Mouse (Mus musculus) layer of hippocampus, adult 9-10 months (tissue): Measurements from ENCODE around the gene Eva1c.

Experiments used
- DNase-seq: peaks from one replicate; pipeline ENCODE4 v3.0.0; 2022; ENCODE audit warnings: low spot score

Gene Eva1c

GRCm38 (mm10) chr16:90826041-90826440 lies 478 bp upstream of the Eva1c start:
- DNase-seq = no peak

GRCm38 (mm10) chr16:90827498-90827897 lies 979 bp downstream of the Eva1c start:
- DNase-seq = no peak

GRCm38 (mm10) chr16:90829136-90829535 lies 2.6 kb downstream of the Eva1c start:
- DNase-seq = no peak

- peak; percentile 26 for DNase-seq
Observed at GRCm38 (mm10) chr16:90829894-90830685, 3.6 kb downstream of the Eva1c start.

- peak; percentile 6 for DNase-seq
Observed at GRCm38 (mm10) chr16:90830686-90831439, 4.3 kb downstream of the Eva1c start.

GRCm38 (mm10) chr16:90831676-90832075 lies 5.2 kb downstream of the Eva1c start:
- DNase-seq = no peak

GRCm38 (mm10) chr16:90832495-90832894 lies 6.0 kb downstream of the Eva1c start:
- DNase-seq = no peak

GRCm38 (mm10) chr16:90833041-90833791 lies 6.7 kb downstream of the Eva1c start:
- DNase-seq = no peak

- DNase-seq = no peak
Observed at GRCm38 (mm10) chr16:90837431-90837830, 10.9 kb downstream of the Eva1c start.

GRCm38 (mm10) chr16:90842164-90842563 lies 15.6 kb downstream of the Eva1c start:
- no peak for DNase-seq

- DNase-seq = no peak
Observed at GRCm38 (mm10) chr16:90845038-90845437, 18.5 kb downstream of the Eva1c start.

GRCm38 (mm10) chr16:90845591-90845990 lies 19.1 kb downstream of the Eva1c start:
- DNase-seq = no peak

- DNase-seq = no peak
Observed at GRCm38 (mm10) chr16:90848697-90849096, 22.2 kb downstream of the Eva1c start.

- no peak for DNase-seq
Observed at GRCm38 (mm10) chr16:90849262-90849661, 22.7 kb downstream of the Eva1c start.

- DNase-seq = no peak
Observed at GRCm38 (mm10) chr16:90850881-90851280, 24.4 kb downstream of the Eva1c start.

- DNase-seq = no peak
Observed at GRCm38 (mm10) chr16:90851621-90852334, 25.3 kb downstream of the Eva1c start.

- DNase-seq = no peak
Observed at GRCm38 (mm10) chr16:90856552-90857200, 30.2 kb downstream of the Eva1c start.

- no peak for DNase-seq
Observed at GRCm38 (mm10) chr16:90858206-90858605, 31.7 kb downstream of the Eva1c start.

GRCm38 (mm10) chr16:90863036-90863435 lies 36.5 kb downstream of the Eva1c start:
- DNase-seq = no peak

- DNase-seq = no peak
Observed at GRCm38 (mm10) chr16:90863468-90864046, 37.0 kb downstream of the Eva1c start.

- DNase-seq = no peak
Observed at GRCm38 (mm10) chr16:90864693-90865092, 38.2 kb downstream of the Eva1c start.
